Mouse (Mus musculus): ENCODE measurements around the gene Adh7. TPM values are rescaled to one million over a fixed set of nuclear protein-coding genes. Genes with fewer than 3 reads are reported as not detected.

Gene Adh7
- polyA plus RNA-seq, 1 experiment from 2014 or later: 31.3 TPM

GRCm38 (mm10) chr3:138185995-138186930 is 31.3 kb upstream of the Adh7 start:
- 84% methylated on average over 26 of the region's 26 CpGs for WGBS
- TF ChIP-seq CTCF (IDR thresholded peaks at IDR 0.05; ENCODE audit: low read depth): no peak
- no peak for TF ChIP-seq EP300 (optimal IDR thresholded peaks at IDR 0.05)
- H3K36me3 ChIP-seq (ENCODE audit: control insufficient read depth, insufficient read depth, low read length): no peaks in the 10 kb centered on the region
- no peak overlapping the region for H3K9ac ChIP-seq (ENCODE audit: low read length)
- ATAC-seq (ENCODE audit: low FRiP score, low TSS enrichment) (no peak), DNase-seq (ENCODE audit: low spot score) (no peak)
- no peak overlapping the region for H3K27ac ChIP-seq (replicated peaks)
- no peak overlapping the region for H3K4me2 ChIP-seq (replicated peaks; ENCODE audit: low read depth)
- H3K4me3 ChIP-seq (ENCODE audit: low read depth, low read length): no peak overlapping the region
- no peaks in the 10 kb centered on the region for H3K27me3 ChIP-seq (ENCODE audit: control insufficient read depth, insufficient read depth, low read length)
- no peaks in the 10 kb centered on the region for H3K9me3 ChIP-seq (ENCODE audit: control insufficient read depth, low read length)
- no peaks in the 10 kb centered on the region for H3K4me1 ChIP-seq (replicated peaks; ENCODE audit: control insufficient read depth, insufficient read depth)

- H3K27me3 ChIP-seq (ENCODE audit: control insufficient read depth, insufficient read depth, low read length): no peaks in the 10 kb centered on the region
- H3K27ac ChIP-seq (replicated peaks): no peak overlapping the region
- no peaks in the 10 kb centered on the region for H3K9me3 ChIP-seq (ENCODE audit: control insufficient read depth, low read length)
- H3K4me2 ChIP-seq (replicated peaks; ENCODE audit: low read depth): no peak overlapping the region
- TF ChIP-seq EP300 (optimal IDR thresholded peaks at IDR 0.05) (no peak), CTCF (IDR thresholded peaks at IDR 0.05; ENCODE audit: low read depth) (no peak)
- no peaks in the 10 kb centered on the region for H3K36me3 ChIP-seq (ENCODE audit: control insufficient read depth, insufficient read depth, low read length)
- no peak overlapping the region for H3K9ac ChIP-seq (ENCODE audit: low read length)
- ATAC-seq (ENCODE audit: low FRiP score, low TSS enrichment) (no peak), DNase-seq (ENCODE audit: low spot score) (no peak)
- H3K4me1 ChIP-seq (replicated peaks; ENCODE audit: control insufficient read depth, insufficient read depth): no peaks in the 10 kb centered on the region
- no peak overlapping the region for H3K4me3 ChIP-seq (ENCODE audit: low read depth, low read length)
- WGBS: 59% methylated on average over 7 of the region's 7 CpGs
Observed at GRCm38 (mm10) chr3:138192260-138192659, 25.3 kb upstream of the Adh7 start.

GRCm38 (mm10) chr3:138193683-138194302 is 23.8 kb upstream of the Adh7 start, which contains the start of gene 4930579F01Rik:
4930579F01Rik (minus strand) TSS chr3:138193825.
- Histone ChIP-seq H3K9ac (ENCODE audit: low read length) (no peak within 1 kb of the TSS), H3K36me3 (ENCODE audit: control insufficient read depth, insufficient read depth, low read length) (no peaks in the 10 kb centered on the region), H3K27me3 (ENCODE audit: control insufficient read depth, insufficient read depth, low read length) (no peaks in the 10 kb centered on the region), H3K27ac (replicated peaks) (no peak within 1 kb of the TSS), H3K4me1 (replicated peaks; ENCODE audit: control insufficient read depth, insufficient read depth) (no peaks in the 10 kb centered on the region), H3K9me3 (ENCODE audit: control insufficient read depth, low read length) (no peaks in the 10 kb centered on the region), H3K4me2 (replicated peaks; ENCODE audit: low read depth) (no peak within 1 kb of the TSS), H3K4me3 (ENCODE audit: low read depth, low read length) (no peak within 1 kb of the TSS)
- WGBS: 79% methylated on average over 15 of the region's 15 CpGs
- DNase-seq (ENCODE audit: low spot score): no peak
- no peak for ATAC-seq (ENCODE audit: low FRiP score, low TSS enrichment)
- TF ChIP-seq EP300 (optimal IDR thresholded peaks at IDR 0.05): no peak
- TF ChIP-seq CTCF (IDR thresholded peaks at IDR 0.05; ENCODE audit: low read depth): no peak

GRCm38 (mm10) chr3:138197093-138197492 is 20.5 kb upstream of the Adh7 start:
- H3K4me3 ChIP-seq (ENCODE audit: low read depth, low read length): no peak overlapping the region
- no peak overlapping the region for H3K9ac ChIP-seq (ENCODE audit: low read length)
- WGBS: 85% methylated on average over 14 of the region's 14 CpGs
- H3K36me3 ChIP-seq (ENCODE audit: control insufficient read depth, insufficient read depth, low read length): no peaks in the 10 kb centered on the region
- no peaks in the 10 kb centered on the region for H3K9me3 ChIP-seq (ENCODE audit: control insufficient read depth, low read length)
- no peak for TF ChIP-seq CTCF (IDR thresholded peaks at IDR 0.05; ENCODE audit: low read depth)
- no peak for TF ChIP-seq EP300 (optimal IDR thresholded peaks at IDR 0.05)
- H3K4me1 ChIP-seq (replicated peaks; ENCODE audit: control insufficient read depth, insufficient read depth): no peaks in the 10 kb centered on the region
- no peak for DNase-seq (ENCODE audit: low spot score)
- no peaks in the 10 kb centered on the region for H3K27me3 ChIP-seq (ENCODE audit: control insufficient read depth, insufficient read depth, low read length)
- no peak overlapping the region for H3K4me2 ChIP-seq (replicated peaks; ENCODE audit: low read depth)
- ATAC-seq (ENCODE audit: low FRiP score, low TSS enrichment): no peak
- no peak overlapping the region for H3K27ac ChIP-seq (replicated peaks)

GRCm38 (mm10) chr3:138197556-138197955 is 20.0 kb upstream of the Adh7 start:
- no peak for TF ChIP-seq EP300 (optimal IDR thresholded peaks at IDR 0.05)
- TF ChIP-seq CTCF (IDR thresholded peaks at IDR 0.05; ENCODE audit: low read depth): no peak
- H3K9me3 ChIP-seq (ENCODE audit: control insufficient read depth, low read length): no peaks in the 10 kb centered on the region
- H3K27ac ChIP-seq (replicated peaks): no peak overlapping the region
- 0 out of 2 replicates have a peak, but pooled peaks have one; percentile 45 for ATAC-seq (ENCODE audit: low FRiP score, low TSS enrichment)
- 62% methylated on average over 9 of the region's 9 CpGs for WGBS
- H3K4me1 ChIP-seq (replicated peaks; ENCODE audit: control insufficient read depth, insufficient read depth): no peaks in the 10 kb centered on the region
- DNase-seq (ENCODE audit: low spot score): no peak
- H3K4me2 ChIP-seq (replicated peaks; ENCODE audit: low read depth): no peak overlapping the region
- H3K36me3 ChIP-seq (ENCODE audit: control insufficient read depth, insufficient read depth, low read length): no peaks in the 10 kb centered on the region
- H3K9ac ChIP-seq (ENCODE audit: low read length): no peak overlapping the region
- no peak overlapping the region for H3K4me3 ChIP-seq (ENCODE audit: low read depth, low read length)
- H3K27me3 ChIP-seq (ENCODE audit: control insufficient read depth, insufficient read depth, low read length): no peaks in the 10 kb centered on the region
